Mouse (Mus musculus): ENCODE results near the gene Ttc6.

Ttc6 gene

DNA sequence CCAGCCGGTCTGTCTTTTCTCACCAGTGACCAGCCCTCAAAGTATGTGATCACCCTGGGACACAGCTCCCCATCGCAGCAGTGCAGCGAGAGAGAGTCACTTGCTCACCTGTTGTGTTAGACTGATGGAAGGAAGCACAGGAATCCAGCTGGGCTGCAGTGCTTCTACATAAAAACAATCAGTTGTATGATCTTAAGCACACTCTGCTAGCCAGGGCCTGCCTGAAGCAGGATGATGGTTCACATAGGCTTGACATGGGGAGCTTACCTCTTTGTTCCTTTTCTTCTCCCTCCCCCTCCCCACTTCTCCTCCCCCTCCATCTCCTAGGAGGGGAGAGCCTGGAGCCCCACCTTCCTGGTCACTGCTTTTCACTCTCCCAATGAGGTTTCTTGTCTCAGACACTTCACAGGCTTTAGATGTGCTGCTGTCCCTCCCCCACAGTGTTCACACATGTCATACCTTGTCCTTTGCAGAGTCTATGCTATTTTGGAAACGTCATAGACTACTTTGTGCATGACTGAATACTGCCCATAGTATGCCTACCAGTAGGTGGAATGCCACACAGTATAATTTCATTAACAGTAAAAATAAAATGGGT is 60.2 kb downstream of the Ttc6 start:
- in situ Hi-C loops (cut with MboI, MseI) = no loop called here

DNA sequence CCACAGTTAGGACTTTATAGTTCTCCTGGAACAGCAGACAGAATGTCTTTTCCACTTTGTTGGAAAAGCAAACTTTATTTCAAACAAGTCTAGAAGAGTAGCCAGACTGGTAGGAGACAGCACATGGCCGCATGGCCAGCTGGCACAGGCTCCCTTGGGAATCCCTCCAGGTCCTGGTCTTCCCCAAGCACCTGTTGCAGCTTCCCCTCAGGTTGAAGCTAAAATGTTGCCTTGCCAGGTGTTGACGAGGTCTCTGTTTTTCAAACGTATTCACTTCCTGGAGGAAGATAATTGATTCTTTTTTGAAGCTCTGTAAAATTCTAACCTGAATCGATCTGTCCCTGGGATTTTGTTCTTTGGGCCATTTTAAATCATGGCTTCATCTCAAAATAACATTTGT is 86.1 kb downstream of the Ttc6 start:
- in situ Hi-C loops (cut with MboI, MseI) = no loop called here

DNA sequence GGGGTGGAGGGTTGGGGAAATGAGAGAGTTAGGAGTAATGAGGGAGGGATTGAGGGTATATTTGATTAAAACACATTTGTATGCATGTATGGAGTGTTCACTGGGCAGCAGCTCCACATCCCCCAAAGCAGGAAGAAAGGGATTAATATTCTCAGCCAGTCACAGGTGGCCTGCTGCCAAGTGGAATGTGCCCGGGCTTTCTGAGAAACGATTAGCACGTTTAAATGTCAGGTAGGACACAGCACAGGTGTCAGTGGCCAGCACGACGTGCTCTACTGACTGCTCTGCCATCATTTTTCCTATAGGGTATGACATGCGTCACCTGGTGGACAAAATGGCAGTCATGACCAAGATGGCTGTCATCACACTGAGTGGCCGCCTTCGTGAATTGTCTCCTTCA is 86.8 kb downstream of the Ttc6 start:
- in situ Hi-C loops (cut with MboI, MseI) = no loop called here

- in situ Hi-C loops (cut with MboI, MseI) = no loop called here
Observed at GRCm38 (mm10) chr12:57662986-57663674, 99.2 kb downstream of the Ttc6 start.

DNA sequence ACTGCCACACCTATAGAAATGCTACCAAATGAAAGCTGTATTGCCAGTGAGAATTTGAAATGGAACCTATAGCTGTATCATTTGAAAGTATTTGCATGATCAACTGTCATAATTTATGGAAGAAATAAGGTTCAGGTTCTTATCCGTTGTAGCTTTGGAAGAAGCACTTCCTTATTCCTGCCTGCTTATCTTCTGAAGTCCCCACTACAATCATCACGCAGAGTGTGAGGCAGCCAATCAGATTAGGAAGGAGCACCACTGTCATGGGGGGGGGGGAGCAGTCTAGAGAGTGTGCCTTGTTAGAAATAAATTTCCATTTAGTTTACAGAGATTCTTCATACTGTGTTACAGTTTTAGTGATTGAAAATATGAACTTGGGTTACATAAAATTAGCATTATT is 108.5 kb downstream of the Ttc6 start:
- in situ Hi-C loops (cut with MboI, MseI) = no loop called here

- in situ Hi-C loops (cut with MboI, MseI) = no loop called here
Observed at GRCm38 (mm10) chr12:57684967-57685423, 121.1 kb downstream of the Ttc6 start.

DNA sequence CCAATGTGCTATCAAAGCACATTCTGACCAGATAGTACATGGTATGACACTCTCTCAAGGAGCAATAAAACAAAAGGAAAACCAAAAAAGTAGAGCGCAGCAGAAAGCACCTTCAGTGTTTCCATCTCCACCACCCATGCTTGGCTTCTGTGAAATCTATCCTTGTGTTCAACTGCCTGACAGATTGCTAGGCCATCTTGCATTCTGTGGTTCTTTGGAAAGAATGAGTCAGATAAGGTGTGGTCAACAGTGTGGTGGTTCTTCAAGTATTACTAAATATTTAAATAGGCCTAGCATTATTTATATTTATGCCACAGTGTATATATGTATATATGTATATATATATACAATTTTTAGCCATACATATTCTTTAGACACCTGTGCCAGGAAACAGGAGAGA is 146.1 kb downstream of the Ttc6 start:
- in situ Hi-C loops (cut with MboI, MseI) = no loop called here

DNA sequence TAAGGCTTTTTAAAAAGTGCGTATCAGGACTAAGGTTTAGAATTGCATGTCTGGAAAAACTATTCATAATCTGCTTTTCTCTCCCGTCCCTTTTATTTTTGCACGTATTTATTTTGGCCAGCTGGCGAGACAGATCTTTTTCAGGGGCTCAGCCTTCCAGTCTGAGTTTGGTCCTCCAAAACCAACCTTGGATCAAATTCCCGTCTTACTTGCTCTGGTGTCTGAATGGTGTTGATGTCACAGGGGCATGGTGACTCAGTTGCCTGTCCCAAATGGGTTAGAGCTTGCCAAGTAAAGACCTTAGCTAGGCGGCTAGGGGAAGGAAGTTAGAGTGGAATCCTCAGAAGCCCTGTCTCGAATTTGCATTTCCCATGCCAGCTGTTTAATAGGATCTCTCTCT is 200.8 kb downstream of the Ttc6 start:
- in situ Hi-C loops (cut with MboI, MseI) = no loop called here

GRCm38 (mm10) chr12:57776290-57776997 is 212.5 kb downstream of the Ttc6 start:
- in situ Hi-C loops (cut with MboI, MseI) = loop anchor here in 1 of 2 experiments (25.0 kb wide), 1 partner anchor 489 kb away; no protein-coding TSS in a partner anchor

DNA sequence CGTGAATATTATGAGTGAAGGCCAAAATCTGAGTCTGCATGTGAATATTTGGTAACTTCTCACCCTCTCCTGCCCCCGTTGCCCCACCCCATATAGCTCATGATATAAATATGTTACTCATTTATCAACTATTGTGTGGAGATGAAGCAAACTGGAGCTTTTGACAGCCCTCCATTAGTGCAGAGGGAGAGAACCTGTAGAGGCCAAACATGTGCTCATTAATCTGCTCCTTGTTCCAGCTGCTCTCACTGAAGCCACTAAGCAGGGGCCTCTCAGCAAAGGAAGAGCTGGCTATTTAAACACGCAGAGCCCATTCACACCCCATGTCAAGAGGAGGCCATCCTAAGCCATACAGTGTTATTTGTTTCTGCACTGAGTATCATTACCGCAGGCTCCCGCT is 218.0 kb downstream of the Ttc6 start:
- in situ Hi-C loops (cut with MboI, MseI) = loop anchor here in 1 of 2 experiments (25.0 kb wide), 1 partner anchor 495 kb away; no protein-coding TSS in a partner anchor

GRCm38 (mm10) chr12:57787471-57787870 is 223.6 kb downstream of the Ttc6 start:
- in situ Hi-C loops (cut with MboI, MseI) = loop anchor here in 1 of 2 experiments (25.0 kb wide), 1 partner anchor 500 kb away; no protein-coding TSS in a partner anchor
